Mouse (Mus musculus): ENCODE data around the gene Ddx39b.

- TF ChIP-seq CTCF (IDR thresholded peaks at IDR 0.05; ENCODE audit: extremely low read depth, insufficient read length, insufficient replicate concordance, low read depth, low read length), result no peak
- no peak for TF ChIP-seq POLR2A (IDR thresholded peaks at IDR 0.05; ENCODE audit: low read depth, low read length)
These were observed 61.7 kb downstream of the Ddx39b start for GRCm38 (mm10) chr17:35303271-35303670.
